Mouse (Mus musculus) kidney, adult 2 months (tissue): ENCODE measurements around the gene 1700057G04Rik.

Experiments
- CTCF ChIP-seq: fragments of 200-500 bp; conservative IDR thresholded peaks from 2 replicates; pipeline ENCODE4 v1.5.1; 2011; ENCODE audit warnings: low read depth, mild to moderate bottlenecking, control low read depth, low read length, moderate library complexity, mixed read lengths; ENCODE audit not compliant: insufficient read depth, insufficient read length
- POLR2A ChIP-seq: fragments of 200-500 bp; IDR thresholded peaks from one replicate; pipeline ENCODE4 v1.6.1; 2011; ENCODE audit warnings: low read depth, low read length, control low read depth

DNA sequence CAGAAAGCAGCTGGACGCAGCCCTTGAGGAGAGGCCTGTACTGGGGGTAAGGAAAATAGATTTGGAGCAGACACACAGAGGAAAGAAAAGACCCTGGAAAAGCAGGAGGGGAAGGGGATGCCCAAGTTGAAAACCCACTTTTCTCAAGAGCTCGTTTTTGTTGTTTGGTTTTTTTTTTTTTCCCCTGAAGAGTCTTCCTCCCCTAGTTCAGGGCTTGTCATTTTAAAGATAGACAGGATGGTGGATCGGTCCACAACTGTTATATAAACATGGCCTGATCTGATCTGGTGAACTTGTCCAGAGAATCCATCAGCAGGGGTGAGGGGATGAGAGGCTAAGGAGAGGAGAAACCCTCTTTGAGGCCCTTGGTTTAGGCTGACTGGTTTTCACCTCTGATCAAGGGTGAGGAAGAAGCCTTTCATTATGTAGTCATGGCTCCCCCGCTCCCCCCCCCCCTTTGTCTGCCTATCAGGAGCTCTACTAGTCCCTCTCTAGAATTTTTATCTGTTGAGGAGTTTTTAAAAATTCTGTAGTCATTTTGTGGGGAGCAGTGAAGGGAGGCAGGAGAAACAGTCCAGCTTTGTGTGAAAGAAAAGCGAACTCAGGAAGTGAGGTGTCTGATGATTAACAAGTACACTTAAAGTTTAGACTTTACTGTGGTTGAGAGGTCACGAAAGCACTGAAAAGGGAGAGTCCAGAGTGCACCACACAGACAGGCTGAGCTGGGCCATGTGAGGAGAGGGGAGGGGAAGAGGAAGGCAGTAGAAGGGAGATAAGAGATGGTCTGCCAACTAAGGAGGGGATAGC, 35.0 kb upstream of the 1700057G04Rik start:
- TF ChIP-seq CTCF (no peak), POLR2A (no peak)
